Mouse (Mus musculus) kidney, postnatal 0 days (tissue): ENCODE results near the gene Nelfb. TPM values are rescaled to one million over a fixed set of nuclear protein-coding genes. Genes with fewer than 3 reads are reported as not detected.
A peak's percentile ranks its signal among the peaks of the same experiment; 100 is the strongest.

ENCODE experiments used
- ATAC-seq: fragments of 200-750 bp; cut with Nextera tagmentation; replicated peaks from 2 replicates; pipeline ENCODE4 v1.8.0; 2017; ENCODE audit warnings: low read depth, moderate number of reproducible peaks, moderate TSS enrichment, moderate library complexity; ENCODE audit not compliant: low FRiP score
- DNase-seq: peaks from one replicate; pipeline ENCODE4 v3.0.0-alpha.2; 2016; ENCODE audit warnings: low spot score
- H3K27ac ChIP-seq: fragments of 300-500 bp; sonication (generic); 2 replicates; pipeline ENCODE4 v1.5.1; 2014; ENCODE audit warnings: mild to moderate bottlenecking
- H3K27me3 ChIP-seq: fragments of 300-500 bp; sonication (generic); 2 replicates; pipeline ENCODE4 v1.6.1; 2014; ENCODE audit warnings: low read length, mixed read lengths; ENCODE audit not compliant: insufficient read depth
- H3K36me3 ChIP-seq: fragments of 300-500 bp; sonication (generic); 2 replicates; pipeline ENCODE4 v1.6.1; 2014; ENCODE audit warnings: low read length, mixed read lengths; ENCODE audit not compliant: insufficient read depth
- H3K4me1 ChIP-seq: fragments of 300-500 bp; sonication (generic); replicated peaks from 2 replicates; pipeline ENCODE4 v1.6.1; 2014; ENCODE audit warnings: antibody characterized with exemption, low read length, mixed read lengths; ENCODE audit not compliant: insufficient read depth
- H3K4me2 ChIP-seq: fragments of 300-500 bp; sonication (generic); 2 replicates; pipeline ENCODE4 v1.6.1; 2014; ENCODE audit warnings: mild to moderate bottlenecking, low read length, moderate library complexity, mixed read lengths
- H3K4me3 ChIP-seq: fragments of 300-500 bp; sonication (generic); replicated peaks from 2 replicates; pipeline ENCODE4 v1.5.1; 2014; ENCODE audit warnings: low read depth, low read length
- H3K9ac ChIP-seq: fragments of 300-500 bp; sonication (generic); 2 replicates; pipeline ENCODE4 v1.6.1; 2014; ENCODE audit warnings: low read depth, low read length
- H3K9me3 ChIP-seq: fragments of 300-500 bp; sonication (generic); replicated peaks from 2 replicates; pipeline ENCODE4 v1.6.1; 2016; ENCODE audit warnings: low read length, inconsistent platforms, mixed read lengths
- CTCF ChIP-seq: IDR thresholded peaks from 2 replicates; pipeline ENCODE4 v1.5.1; 2016; ENCODE audit warnings: antibody characterized with exemption, low read depth, mild to moderate bottlenecking, moderate library complexity
- WGBS: fragments of 180-500 bp; shearing (Covaris S2); extraction: QIAGEN DNeasy Blood & Tissue Kit; methylation state at CpG from one replicate; pipeline ENCODE4 v1.1.7; 2014; 5-methylcytosine and 5-hydroxymethylcytosine counted together
- polyA plus RNA-seq: library from polyadenylated mRNA; unstranded; fragments of >200 nt; fragmentation: Nextera tagmentation; extraction: Ambion mirVana; gene quantifications from 2 replicates; pipeline ENCODE4 v1.2.1, GENCODE M21; 2015

Nelfb gene
- polyA plus RNA-seq, 1 experiment from 2014 or later = 74.0 TPM

DNA sequence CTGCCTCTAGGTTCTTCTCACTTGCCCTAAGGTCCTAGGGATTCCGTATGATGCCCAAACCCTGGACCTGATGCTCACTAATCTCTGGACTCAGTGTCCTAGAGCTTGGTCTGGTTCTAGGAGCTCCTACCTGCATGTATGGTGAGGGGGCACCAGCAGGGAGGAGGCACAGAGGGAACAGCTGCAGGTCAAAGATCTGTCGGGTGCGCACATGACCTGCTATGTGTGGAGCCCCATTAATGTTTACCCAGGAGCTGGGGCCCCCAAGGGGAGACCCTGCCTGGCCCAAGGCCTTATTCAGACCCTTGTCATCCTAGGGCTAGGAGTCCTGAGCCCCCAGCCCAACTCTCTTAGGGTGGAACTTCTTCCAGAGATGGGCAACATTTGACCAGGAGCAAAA lies 22.8 kb upstream of the Nelfb start, which contains the start of gene Slc34a3:
Gene Slc34a3, minus strand, starts transcription at position 315 of the 400 bp plus-strand sequence.
- H3K4me1 ChIP-seq = 0 out of 2 replicates have a peak, but pooled peaks cover 1% of the 10 kb centered on the region
- H3K4me3 ChIP-seq = no peak within 1 kb of the TSS
- no peak within 1 kb of the TSS for H3K9ac ChIP-seq
- 76% methylated on average over 3 of the region's 3 CpGs for whole genome bisulfite sequencing
- H3K4me2 ChIP-seq = no peak within 1 kb of the TSS
- peak within 1 kb of the TSS; percentile 25; the same call in 1 of the 2 replicates for H3K27ac ChIP-seq
- DNase-seq = no peak
- no peaks in the 10 kb centered on the region for H3K27me3 ChIP-seq
- no peak for TF ChIP-seq CTCF
- H3K36me3 ChIP-seq = no peaks in the 10 kb centered on the region
- no peak; the same call in 1 of the 2 replicates for ATAC-seq
- no peaks in the 10 kb centered on the region for H3K9me3 ChIP-seq

DNA sequence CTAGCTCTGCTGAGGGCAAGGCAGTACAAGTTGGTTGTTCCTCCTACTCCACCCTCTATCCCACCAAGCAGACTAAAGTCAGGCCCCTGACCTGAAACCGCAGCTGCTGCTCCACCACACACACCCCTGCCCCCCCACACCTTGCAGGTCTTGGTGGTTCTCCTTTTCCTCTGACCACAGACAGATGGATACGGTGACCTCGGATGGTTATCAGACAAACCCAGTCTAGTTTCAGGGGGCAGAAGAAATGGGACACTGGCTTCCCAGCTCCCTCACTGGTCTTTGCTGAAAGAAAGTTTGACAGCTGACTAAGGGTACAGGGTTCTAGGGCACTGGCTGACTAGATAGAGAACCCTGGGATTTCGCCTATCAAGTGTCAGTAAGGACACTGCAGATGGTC lies 22.1 kb upstream of the Nelfb start:
- Histone ChIP-seq H3K27me3 (no peaks in the 10 kb centered on the region), H3K4me3 (no peak overlapping the region), H3K9me3 (no peaks in the 10 kb centered on the region), H3K4me2 (no peak overlapping the region), H3K27ac (no peak overlapping the region), H3K9ac (no peak overlapping the region), H3K36me3 (no peaks in the 10 kb centered on the region), H3K4me1 (0 out of 2 replicates have a peak, but pooled peaks cover 5% of the 10 kb centered on the region)
- TF ChIP-seq CTCF = no peak
- ATAC-seq (no peak), DNase-seq (no peak)
- 67% methylated on average over 4 of the region's 4 CpGs for WGBS

DNA sequence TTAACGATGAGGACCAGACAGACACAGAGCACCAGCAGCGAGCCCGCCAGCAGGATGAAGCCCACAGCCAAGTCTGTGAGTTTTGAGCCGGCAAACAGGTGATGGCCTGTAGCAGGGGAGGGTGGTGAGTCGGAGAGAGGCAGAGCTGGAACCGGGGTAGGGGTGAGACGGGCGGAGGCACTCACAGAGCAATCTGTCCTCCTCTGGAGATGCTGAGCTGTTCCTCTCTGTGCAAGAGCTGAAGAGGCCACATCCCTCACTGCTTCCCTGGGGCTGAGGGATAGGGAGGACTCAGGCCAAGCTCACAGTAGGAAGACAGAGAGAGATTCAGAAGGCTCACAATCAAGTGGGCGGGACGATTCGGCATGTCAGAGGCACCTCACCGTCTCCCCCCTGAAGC lies 19.7 kb upstream of the Nelfb start:
- no peaks in the 10 kb centered on the region for H3K36me3 ChIP-seq
- DNase-seq (no peak), ATAC-seq (no peak)
- no peak overlapping the region for H3K4me3 ChIP-seq
- peaks cover 12% of the 10 kb centered on the region for H3K4me1 ChIP-seq
- WGBS = 61% methylated on average over 12 of the region's 12 CpGs
- H3K27ac ChIP-seq = no peak overlapping the region
- H3K9me3 ChIP-seq = no peaks in the 10 kb centered on the region
- no peak overlapping the region for H3K4me2 ChIP-seq
- no peaks in the 10 kb centered on the region for H3K27me3 ChIP-seq
- H3K9ac ChIP-seq = no peak overlapping the region
- TF ChIP-seq CTCF = no peak

DNA sequence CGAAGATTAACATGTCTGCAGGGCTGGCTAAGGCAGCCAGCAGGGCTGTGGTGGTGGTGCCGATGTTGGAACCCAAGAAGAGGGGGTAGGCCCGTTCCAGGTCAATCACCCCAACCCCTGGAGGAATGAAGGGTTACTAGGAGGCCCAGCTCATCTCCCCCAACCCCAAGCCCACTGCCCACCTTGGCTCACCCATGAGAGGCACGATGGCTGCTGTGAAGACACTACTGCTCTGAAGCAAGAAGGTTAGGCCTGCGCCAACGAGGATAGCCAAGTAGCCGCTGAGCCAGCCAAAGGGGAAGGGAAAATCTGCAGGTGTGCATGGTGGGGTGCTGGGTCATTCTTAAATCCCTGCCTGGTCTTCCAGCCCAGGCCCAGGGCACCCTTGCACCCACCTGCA lies 19.3 kb upstream of the Nelfb start:
- Histone ChIP-seq H3K9ac (no peak overlapping the region), H3K27me3 (no peaks in the 10 kb centered on the region), H3K4me3 (no peak overlapping the region), H3K4me2 (no peak overlapping the region), H3K36me3 (no peaks in the 10 kb centered on the region), H3K27ac (no peak overlapping the region), H3K4me1 (peaks cover 17% of the 10 kb centered on the region), H3K9me3 (no peaks in the 10 kb centered on the region)
- TF ChIP-seq CTCF = no peak
- DNase-seq (no peak), ATAC-seq (no peak)
- WGBS = 87% methylated on average over 7 of the region's 7 CpGs

- Histone ChIP-seq H3K27ac (no peak overlapping the region), H3K4me2 (no peak overlapping the region), H3K27me3 (no peaks in the 10 kb centered on the region), H3K9me3 (no peaks in the 10 kb centered on the region), H3K4me3 (no peak overlapping the region), H3K9ac (no peak overlapping the region), H3K4me1 (peaks cover 18% of the 10 kb centered on the region), H3K36me3 (no peaks in the 10 kb centered on the region)
- TF ChIP-seq CTCF = no peak
- whole genome bisulfite sequencing = 71% methylated on average over 5 of the region's 5 CpGs
- no peak for DNase-seq
- ATAC-seq = no peak
These were observed 18.3 kb upstream of the Nelfb start for GRCm38 (mm10) chr2:25229582-25229981.

DNA sequence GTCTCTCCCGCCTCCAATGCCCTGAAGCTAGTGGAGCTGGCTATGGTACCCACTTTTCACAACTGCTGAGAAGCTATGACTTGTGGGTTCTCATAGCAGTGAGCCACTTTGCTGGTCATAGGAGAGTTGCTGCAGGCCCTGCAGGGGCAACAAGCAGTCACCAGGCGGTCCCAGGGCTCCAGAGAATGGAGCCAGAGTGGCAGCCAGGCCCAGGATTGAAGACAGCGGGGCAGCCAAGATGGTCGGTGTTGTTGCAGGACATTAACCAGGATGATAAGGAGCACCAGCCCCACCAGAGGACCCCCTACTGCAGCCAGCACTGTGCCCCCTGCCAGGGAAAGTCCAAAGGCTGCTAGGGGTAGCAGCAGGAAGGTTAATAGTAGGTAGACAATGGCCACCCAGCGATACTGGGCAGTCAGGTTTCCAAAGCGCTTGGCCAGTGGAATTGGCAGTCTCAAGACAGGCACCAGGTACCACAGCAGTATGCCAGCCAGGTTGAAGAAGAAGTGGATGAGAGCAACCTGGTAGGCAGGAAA lies 17.8 kb upstream of the Nelfb start:
- H3K4me1 ChIP-seq = peaks cover 18% of the 10 kb centered on the region
- H3K4me2 ChIP-seq = 0 out of 2 replicates have a peak overlapping the region, but pooled peaks have one; percentile 49
- ATAC-seq (no peak), DNase-seq (no peak)
- H3K9ac ChIP-seq = no peak overlapping the region
- no peak for TF ChIP-seq CTCF
- H3K27ac ChIP-seq = peak overlapping the region; percentile 3; the same call in 1 of the 2 replicates
- H3K9me3 ChIP-seq = no peaks in the 10 kb centered on the region
- H3K4me3 ChIP-seq = no peak overlapping the region
- no peaks in the 10 kb centered on the region for H3K27me3 ChIP-seq
- 73% methylated on average over 6 of the region's 6 CpGs for WGBS
- H3K36me3 ChIP-seq = no peaks in the 10 kb centered on the region
